Mouse (Mus musculus) MN1 (cell line): ENCODE results near the gene Alpk3.

Source experiments
- DNase-seq: peaks from one replicate; pipeline ENCODE4 v3.0.0-alpha.2; 2016; ENCODE audit warnings: low spot score

Gene Alpk3

DNA sequence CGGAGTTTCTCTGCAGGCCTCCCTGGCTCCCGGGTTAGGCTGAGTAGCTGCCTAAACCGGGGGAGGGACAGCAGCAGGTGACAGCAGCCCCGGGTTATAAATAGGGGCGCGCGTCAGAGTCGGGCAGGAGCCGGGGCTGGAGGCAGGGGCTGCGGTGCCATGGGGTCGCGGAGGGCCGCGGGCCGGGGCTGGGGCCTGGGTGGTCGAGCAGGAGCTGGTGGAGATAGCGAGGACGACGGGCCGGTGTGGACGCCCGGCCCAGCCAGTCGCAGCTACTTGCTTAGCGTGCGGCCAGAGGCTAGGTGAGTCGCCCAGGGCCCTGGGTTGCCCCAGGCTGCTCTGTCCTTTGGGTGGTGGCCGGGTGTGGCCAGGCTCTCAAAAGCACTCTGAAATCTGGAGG is at the start of gene Alpk3:
Gene Alpk3 (plus strand): TSS at position 130 of the 400 bp plus-strand sequence.
- DNase-seq = no peak

- DNase-seq = no peak
These were observed 49.1 kb upstream of the Alpk3 start for GRCm38 (mm10) chr7:81008285-81008684.

GRCm38 (mm10) chr7:81011576-81011975 is 45.8 kb upstream of the Alpk3 start:
- DNase-seq = no peak

- no peak for DNase-seq
These were observed 37.1 kb upstream of the Alpk3 start for GRCm38 (mm10) chr7:81020307-81020706.

GRCm38 (mm10) chr7:81022731-81023130 is 34.7 kb upstream of the Alpk3 start:
- DNase-seq = no peak

DNA sequence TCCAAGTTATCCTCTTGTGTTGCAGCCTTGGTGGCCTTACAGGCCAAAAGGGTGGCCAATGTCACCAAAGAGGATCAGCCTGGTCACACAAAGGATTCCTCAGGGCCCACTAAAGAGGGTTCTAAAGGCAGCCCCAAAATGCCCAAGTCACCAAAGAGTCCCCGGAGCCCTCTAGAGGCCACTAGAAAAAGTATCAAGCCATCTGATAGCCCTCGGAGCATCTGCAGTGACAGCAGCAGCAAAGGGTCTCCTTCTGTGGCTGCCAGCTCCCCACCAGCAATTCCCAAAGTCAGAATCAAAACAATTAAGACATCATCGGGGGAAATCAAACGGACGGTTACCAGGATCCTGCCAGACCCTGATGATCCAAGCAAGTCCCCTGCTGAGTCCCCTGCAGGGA is 33.3 kb upstream of the Alpk3 start:
- DNase-seq = no peak

GRCm38 (mm10) chr7:81024651-81025050 is 32.7 kb upstream of the Alpk3 start:
- DNase-seq = no peak

GRCm38 (mm10) chr7:81025751-81026150 is 31.6 kb upstream of the Alpk3 start:
- DNase-seq = no peak

GRCm38 (mm10) chr7:81039711-81040110 is 17.7 kb upstream of the Alpk3 start:
- no peak for DNase-seq

- DNase-seq = no peak
These were observed 14.3 kb upstream of the Alpk3 start for GRCm38 (mm10) chr7:81043023-81043620.

DNA sequence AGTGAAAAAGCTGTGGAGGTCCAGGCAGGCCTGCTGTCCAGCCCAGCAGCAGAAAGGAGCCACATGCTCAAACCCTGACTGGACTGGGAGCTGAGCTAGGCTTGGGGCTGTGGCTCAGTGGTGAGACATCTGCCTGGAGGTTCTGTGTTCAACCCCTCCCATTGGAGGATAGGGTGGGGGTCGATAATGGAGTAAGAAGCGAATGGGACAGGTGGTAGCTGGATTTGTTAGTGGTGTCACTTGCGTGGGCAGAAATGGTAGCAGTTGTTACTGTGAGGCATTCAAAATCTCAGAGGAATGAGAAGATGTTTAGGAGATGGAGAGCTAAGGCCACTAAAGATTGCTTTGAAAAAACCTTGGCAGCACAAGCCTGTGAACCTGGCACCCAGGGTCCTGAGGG is 9.6 kb upstream of the Alpk3 start:
- DNase-seq = no peak

DNA sequence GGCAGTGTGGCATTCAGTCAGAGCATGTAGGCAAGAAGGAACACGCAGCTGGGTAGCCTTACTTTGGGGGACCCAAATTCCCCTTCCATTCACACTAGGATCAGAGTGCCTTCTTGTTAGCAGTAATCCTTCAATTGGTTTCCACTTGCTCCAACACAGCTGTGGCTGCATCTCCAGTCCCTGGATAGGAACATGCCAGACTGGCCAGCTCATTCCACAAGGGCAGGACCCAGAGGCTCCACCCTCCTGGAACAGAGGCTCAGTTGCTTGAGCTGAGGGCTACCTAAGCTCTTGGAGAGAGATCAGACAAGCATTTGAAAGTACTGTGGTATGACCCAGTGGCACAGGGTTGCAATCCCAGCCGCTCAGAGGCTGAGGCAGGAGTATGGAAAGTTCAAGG is 8.9 kb upstream of the Alpk3 start:
- no peak for DNase-seq

DNA sequence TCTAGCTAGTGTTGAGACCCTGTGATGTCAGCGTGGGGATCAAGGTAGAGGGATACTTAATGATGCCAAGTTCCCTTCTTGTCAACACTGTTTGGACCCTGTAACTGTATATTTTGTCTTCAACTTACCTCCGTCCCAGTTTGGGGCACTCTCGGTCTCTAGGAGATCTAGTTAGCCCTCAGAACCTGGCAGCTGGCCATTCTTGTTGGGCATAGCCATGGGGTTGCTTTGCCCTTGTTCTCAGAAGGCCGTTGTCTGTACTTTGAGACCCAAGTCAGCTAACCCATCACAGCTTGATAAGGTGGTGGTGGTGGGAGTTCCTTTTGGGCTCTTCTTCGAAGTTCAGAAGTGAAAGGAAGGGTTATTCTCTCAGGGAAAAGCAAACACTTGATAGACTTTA is 7.4 kb upstream of the Alpk3 start:
- no peak for DNase-seq

- no peak for DNase-seq
These were observed 1.6 kb upstream of the Alpk3 start for GRCm38 (mm10) chr7:81055709-81056370.

DNA sequence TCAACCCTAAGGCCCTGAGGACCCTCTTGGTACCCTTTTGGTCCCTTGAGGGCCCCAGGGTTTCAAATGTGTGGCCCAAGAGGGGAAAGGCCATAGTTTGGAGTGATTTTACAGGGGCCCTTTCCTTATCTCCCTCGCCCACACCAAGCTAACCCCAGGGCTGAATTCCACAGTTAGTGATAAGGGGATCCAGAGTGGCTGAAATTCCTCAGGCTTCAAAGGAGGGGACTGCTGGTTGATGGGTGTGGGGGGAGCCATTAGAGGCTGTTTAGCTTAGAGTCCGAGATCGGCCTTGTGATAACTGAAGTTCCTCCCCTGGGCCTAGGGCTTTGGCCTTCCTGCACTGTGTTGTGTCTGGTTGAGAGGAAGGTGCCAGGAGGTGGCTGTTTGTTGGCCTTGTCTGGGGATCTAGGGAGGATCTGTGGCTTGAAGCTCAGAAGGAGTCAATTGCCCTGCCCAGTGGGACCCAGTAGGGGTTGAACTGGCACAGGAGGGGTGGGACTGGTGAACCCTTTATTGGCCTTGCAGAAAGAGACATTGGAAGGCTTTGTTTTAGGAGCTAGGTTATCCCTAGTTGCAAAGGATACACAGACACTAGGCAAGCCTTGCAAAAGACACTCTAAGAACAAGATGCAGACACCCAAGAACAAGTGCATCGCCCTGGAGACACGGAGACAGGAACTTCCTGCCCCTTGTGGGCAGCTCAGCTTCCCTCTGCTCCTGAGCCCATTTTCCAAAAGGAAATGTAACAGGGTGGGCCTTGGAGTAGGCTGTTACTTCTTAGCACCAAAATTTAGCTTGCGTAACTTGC is 706 bp downstream of the Alpk3 start:
- DNase-seq = no peak

DNA sequence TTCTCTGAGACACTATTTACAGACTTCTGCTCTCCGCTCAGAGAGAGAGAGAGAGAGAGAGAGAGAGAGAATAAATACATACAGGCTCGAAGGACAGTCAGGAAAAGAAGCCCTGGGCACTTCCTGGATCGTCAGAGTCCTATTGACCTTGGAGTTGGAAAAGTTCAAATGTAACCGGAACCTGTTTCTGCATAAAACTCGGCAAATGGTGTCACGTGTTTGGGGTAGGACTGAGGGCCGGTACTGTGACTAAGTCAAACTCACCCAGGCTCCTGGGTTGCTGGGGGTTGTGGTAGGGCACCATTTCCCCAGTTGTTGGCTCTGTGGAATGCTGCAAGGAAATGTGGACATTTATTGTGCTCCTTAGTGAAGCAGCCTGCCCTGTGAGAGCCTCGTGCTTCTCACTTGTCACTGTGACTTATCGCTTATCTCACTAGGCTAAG is 1.3 kb downstream of the Alpk3 start:
- DNase-seq = peak; percentile 14

- DNase-seq = no peak
These were observed 2.0 kb downstream of the Alpk3 start for GRCm38 (mm10) chr7:81059388-81059787.

- DNase-seq = peak; percentile 15
These were observed 3.5 kb downstream of the Alpk3 start for GRCm38 (mm10) chr7:81060908-81061307.

DNA sequence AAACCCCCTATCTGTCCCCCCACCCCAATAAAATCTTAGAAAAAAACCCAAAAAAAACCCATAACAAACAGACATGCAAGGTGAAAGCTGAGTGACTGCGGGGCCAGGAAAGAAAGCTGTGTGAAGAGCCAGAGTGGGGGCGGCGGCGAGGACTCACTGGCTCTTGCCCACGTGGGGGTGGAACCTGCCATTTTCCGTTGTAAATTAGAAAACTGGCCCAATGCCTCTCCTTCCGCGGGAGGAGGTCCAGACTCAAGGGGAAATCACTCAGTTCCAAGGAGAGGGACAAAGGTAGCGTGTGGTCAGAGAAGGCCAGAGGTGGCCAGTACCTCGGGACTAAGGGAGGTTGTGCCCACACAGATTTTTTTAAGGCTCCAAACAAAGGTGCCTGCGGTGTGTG is 4.5 kb downstream of the Alpk3 start:
- no peak for DNase-seq

- no peak for DNase-seq
These were observed 5.9 kb downstream of the Alpk3 start for GRCm38 (mm10) chr7:81063332-81063731.

GRCm38 (mm10) chr7:81066714-81067113 is 9.3 kb downstream of the Alpk3 start:
- DNase-seq = no peak

DNA sequence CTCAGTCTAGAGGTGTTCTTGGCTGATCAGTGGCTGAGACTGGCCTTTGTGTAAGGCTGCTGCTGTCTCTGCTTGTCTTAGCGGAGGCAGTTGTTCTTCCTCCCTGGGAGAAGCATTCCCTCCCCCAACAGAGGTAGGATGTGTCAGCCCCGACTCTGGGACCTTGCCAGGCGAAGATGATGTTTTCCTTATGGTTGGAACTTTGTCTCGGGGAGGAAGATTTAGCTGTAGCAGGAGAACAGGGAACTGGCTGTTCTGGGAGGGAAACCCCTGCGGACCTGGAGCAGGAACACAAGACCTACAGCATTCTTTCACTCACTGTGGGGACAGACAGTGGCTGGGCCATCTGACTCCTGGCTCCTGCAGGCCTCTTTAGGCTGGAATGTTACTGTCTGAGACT is 15.1 kb downstream of the Alpk3 start:
- no peak for DNase-seq

GRCm38 (mm10) chr7:81073273-81073672 is 15.9 kb downstream of the Alpk3 start:
- no peak for DNase-seq
